Mouse (Mus musculus) hindbrain, embryonic 15.5 days (tissue): ENCODE results near the gene Zfand3. TPM values are rescaled to one million over a fixed set of nuclear protein-coding genes. Genes with fewer than 3 reads are reported as not detected.
A peak's percentile ranks its signal among the peaks of the same experiment; 100 is the strongest.

Experiments used
- ATAC-seq: fragments of 200-750 bp; cut with Nextera tagmentation; 2 replicates; pipeline ENCODE4 v1.8.0; 2017; ENCODE audit warnings: low read depth, moderate number of reproducible peaks, moderate TSS enrichment; ENCODE audit not compliant: low FRiP score
- H3K27ac ChIP-seq: fragments of 300-500 bp; sonication (generic); replicated peaks from 2 replicates; pipeline ENCODE4 v1.5.1; 2015; ENCODE audit warnings: mild to moderate bottlenecking, inconsistent platforms
- H3K27me3 ChIP-seq: fragments of 300-500 bp; sonication (generic); 2 replicates; pipeline ENCODE4 v1.6.1; 2015; ENCODE audit warnings: control low read depth, inconsistent platforms
- H3K36me3 ChIP-seq: fragments of 300-500 bp; sonication (generic); 2 replicates; pipeline ENCODE4 v1.6.1; 2015; ENCODE audit warnings: control low read depth, inconsistent platforms
- H3K4me1 ChIP-seq: fragments of 300-500 bp; sonication (generic); replicated peaks from 2 replicates; pipeline ENCODE4 v1.6.1; 2015; ENCODE audit warnings: control low read depth, inconsistent platforms
- H3K4me2 ChIP-seq: fragments of 300-500 bp; sonication (generic); 2 replicates; pipeline ENCODE4 v1.6.1; 2015; ENCODE audit warnings: moderate library complexity, mild to moderate bottlenecking, inconsistent platforms
- H3K4me3 ChIP-seq: fragments of 300-500 bp; sonication (generic); 2 replicates; pipeline ENCODE4 v1.5.1; 2015; ENCODE audit warnings: mild to moderate bottlenecking, inconsistent platforms
- H3K9ac ChIP-seq: fragments of 300-500 bp; sonication (generic); 2 replicates; pipeline ENCODE4 v1.6.1; 2015; ENCODE audit warnings: inconsistent platforms
- H3K9me3 ChIP-seq: fragments of 300-500 bp; sonication (generic); 2 replicates; pipeline ENCODE4 v1.6.1; 2016; ENCODE audit warnings: control low read depth, inconsistent platforms
- WGBS: fragments of 180-500 bp; shearing (Covaris S2); methylation state at CpG from one replicate; pipeline ENCODE4 v1.1.7; 2015; 5-methylcytosine and 5-hydroxymethylcytosine counted together
- polyA plus RNA-seq: library from polyadenylated mRNA; unstranded; fragments of >200 nt; fragmentation: Nextera tagmentation; extraction: Ambion mirVana; gene quantifications from 2 replicates; pipeline ENCODE4 v1.2.1, GENCODE M21; 2015

Gene Zfand3
- polyA plus RNA-seq, 1 experiment from 2014 or later: 59.8 TPM

DNA sequence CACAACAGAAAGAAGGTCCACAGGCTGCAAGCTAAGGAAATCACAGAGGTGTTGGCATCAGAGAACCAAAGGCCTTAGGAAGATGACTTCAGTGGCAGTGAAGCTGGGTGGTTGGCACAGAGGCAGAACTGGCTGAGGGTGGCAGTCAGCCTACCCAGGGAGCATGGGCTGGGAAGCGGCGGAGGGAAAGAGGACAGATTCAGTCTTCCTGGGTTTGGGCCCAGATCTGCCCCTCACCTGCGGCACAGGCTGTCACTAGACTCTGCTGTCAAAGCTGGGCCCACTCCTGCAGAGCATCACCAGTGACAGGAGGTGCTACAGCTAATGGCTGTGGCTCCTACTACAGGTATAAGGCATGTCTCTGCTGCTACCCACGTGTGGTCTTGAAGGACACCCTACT is 238.1 kb downstream of the Zfand3 start:
- no peaks in the 10 kb centered on the region for H3K27me3 ChIP-seq
- H3K4me2 ChIP-seq: no peak overlapping the region
- no peaks in the 10 kb centered on the region for H3K9me3 ChIP-seq
- no peak overlapping the region for H3K9ac ChIP-seq
- WGBS: 92% methylated on average over 4 of the region's 4 CpGs
- no peaks in the 10 kb centered on the region for H3K36me3 ChIP-seq
- ATAC-seq: no peak
- peaks cover 63% of the 10 kb centered on the region for H3K4me1 ChIP-seq
- H3K27ac ChIP-seq: no peak overlapping the region
- no peak overlapping the region for H3K4me3 ChIP-seq

DNA sequence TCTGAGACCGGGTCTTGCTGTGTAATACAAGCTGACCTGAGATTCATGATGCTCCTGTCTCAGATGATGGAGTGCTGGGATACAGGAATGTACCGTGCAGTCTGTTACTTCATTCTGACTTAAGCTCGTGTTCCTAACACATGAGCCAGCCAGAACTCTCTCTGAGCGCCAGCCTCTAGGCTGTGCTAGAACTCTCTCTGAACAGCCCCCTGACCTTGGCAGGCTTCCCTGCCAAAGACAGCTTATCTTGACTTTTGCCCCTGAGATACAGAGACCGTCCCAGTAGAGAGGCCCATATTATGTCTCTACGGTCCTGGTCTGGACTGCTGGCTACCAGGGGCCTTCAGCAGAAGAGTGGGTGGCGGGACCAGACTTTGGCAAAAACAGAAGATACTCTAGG is 239.0 kb downstream of the Zfand3 start:
- 73% methylated on average over 7 of the region's 7 CpGs for WGBS
- Histone ChIP-seq H3K36me3 (no peaks in the 10 kb centered on the region), H3K4me2 (no peak overlapping the region), H3K4me1 (peaks cover 63% of the 10 kb centered on the region), H3K27me3 (no peaks in the 10 kb centered on the region), H3K9ac (no peak overlapping the region), H3K9me3 (no peaks in the 10 kb centered on the region), H3K27ac (no peak overlapping the region), H3K4me3 (no peak overlapping the region)
- ATAC-seq: no peak

DNA sequence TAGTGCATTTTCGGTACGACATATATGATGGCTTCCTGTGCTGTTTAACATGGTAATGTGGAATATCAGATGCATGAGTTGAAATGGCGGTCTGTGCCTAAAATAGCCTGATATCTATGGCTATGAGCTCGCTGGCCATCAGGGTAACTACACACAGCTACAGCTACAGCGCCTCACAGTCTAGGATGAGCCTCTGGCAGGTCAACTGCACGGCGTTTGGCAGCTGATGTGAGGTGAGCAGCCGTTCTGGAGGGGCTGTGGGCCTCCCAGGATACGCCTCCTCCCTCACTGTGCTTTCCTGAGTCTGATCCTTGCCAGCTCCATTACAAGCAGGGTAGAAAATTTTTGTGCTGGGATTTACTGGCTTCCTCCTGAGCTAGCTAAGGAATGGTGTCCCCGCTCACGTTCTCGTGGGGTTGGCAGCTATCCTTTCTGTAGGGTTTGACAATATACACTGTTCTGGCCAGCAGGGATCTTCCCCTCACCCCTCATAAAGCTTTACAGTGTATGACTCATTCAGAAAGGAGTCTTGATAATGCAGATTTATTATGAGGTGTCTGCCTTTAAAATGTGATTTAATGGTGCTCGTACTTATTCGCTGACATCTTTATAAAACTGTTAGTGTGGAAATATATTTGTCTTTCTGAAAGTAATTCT is 240.2 kb downstream of the Zfand3 start:
- H3K9ac ChIP-seq: no peak overlapping the region
- H3K4me3 ChIP-seq: no peak overlapping the region
- H3K36me3 ChIP-seq: no peaks in the 10 kb centered on the region
- H3K4me2 ChIP-seq: no peak overlapping the region
- ATAC-seq: no peak
- H3K9me3 ChIP-seq: no peaks in the 10 kb centered on the region
- WGBS: 53% methylated on average over 14 of the region's 14 CpGs
- peaks cover 52% of the 10 kb centered on the region for H3K4me1 ChIP-seq
- H3K27me3 ChIP-seq: no peaks in the 10 kb centered on the region
- H3K27ac ChIP-seq: peak overlapping the region; percentile 56

DNA sequence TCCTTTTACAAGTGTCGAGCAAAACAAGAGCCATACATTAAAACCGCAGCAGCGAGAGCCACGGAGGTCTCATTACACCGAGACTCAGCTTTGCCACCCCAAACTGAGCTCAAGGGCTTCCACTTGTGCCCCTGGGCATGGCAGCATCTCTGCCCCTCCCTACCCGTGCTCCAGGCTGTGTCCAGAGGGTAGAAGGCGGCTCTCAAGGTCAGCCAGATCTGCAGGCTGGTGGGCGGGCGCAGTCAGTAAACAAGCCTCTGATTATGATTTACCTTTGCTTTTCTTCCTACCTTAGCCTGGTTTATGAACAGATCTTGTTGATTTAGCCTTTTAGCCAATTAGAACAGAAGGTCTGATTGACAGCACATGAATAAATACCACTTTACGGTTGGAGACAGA is 240.8 kb downstream of the Zfand3 start:
- Histone ChIP-seq H3K4me3 (no peak overlapping the region), H3K27ac (peak overlapping the region; percentile 28; the same call in 1 of the 2 replicates), H3K36me3 (no peaks in the 10 kb centered on the region), H3K9ac (no peak overlapping the region), H3K9me3 (no peaks in the 10 kb centered on the region), H3K27me3 (no peaks in the 10 kb centered on the region), H3K4me2 (no peak overlapping the region), H3K4me1 (peaks cover 50% of the 10 kb centered on the region)
- ATAC-seq: no peak
- WGBS: 63% methylated on average over 10 of the region's 10 CpGs

DNA sequence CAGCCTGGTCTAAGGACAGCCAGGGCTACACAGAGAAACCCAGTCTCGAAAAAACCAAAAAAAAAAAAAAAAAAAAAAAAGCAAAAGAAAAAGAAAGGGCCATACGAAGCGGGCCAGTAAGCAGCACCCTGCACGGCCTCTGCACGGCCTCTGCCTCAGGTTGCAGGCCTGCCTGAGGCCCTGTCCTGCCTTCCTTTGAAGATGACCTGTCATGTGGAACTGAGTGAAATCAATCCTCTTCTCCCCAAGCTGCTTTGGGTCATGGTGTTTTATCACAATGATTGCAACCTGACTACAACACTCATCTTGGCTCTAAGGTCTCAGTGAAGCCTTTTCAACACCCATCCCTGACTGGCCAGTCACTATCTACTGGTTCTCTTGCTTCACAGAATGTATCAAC is 248.5 kb downstream of the Zfand3 start:
- peaks cover 28% of the 10 kb centered on the region for H3K4me1 ChIP-seq
- H3K27ac ChIP-seq: no peak overlapping the region
- H3K9me3 ChIP-seq: no peaks in the 10 kb centered on the region
- no peak overlapping the region for H3K9ac ChIP-seq
- no peaks in the 10 kb centered on the region for H3K27me3 ChIP-seq
- no peak for ATAC-seq
- H3K36me3 ChIP-seq: no peaks in the 10 kb centered on the region
- 65% methylated on average over 5 of the region's 5 CpGs for WGBS
- no peak overlapping the region for H3K4me3 ChIP-seq
- H3K4me2 ChIP-seq: no peak overlapping the region

DNA sequence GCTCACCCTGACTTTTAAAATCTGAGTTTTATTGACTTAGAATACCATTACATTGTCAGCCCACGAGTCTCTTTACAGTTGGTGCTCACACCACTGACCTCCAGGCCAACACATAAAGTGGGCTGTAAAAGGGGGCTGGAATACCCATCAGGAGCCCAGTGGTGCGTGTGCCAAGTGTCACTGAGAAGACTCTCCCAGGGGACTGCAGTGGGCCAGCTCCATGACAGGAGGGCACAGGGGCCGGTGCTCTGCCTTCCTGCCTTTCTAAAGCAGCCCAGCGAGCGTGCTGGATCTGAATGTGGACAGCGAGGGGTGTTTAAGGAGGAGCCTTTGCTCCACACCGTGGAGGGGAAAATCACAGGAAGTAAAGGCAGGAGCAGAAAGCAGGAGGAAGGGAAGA is 249.4 kb downstream of the Zfand3 start:
- Histone ChIP-seq H3K4me2 (no peak overlapping the region), H3K27ac (no peak overlapping the region), H3K4me1 (peaks cover 32% of the 10 kb centered on the region), H3K36me3 (no peaks in the 10 kb centered on the region), H3K9me3 (no peaks in the 10 kb centered on the region), H3K4me3 (no peak overlapping the region), H3K27me3 (no peaks in the 10 kb centered on the region), H3K9ac (no peak overlapping the region)
- ATAC-seq: no peak
- WGBS: 29% methylated on average over 7 of the region's 7 CpGs

DNA sequence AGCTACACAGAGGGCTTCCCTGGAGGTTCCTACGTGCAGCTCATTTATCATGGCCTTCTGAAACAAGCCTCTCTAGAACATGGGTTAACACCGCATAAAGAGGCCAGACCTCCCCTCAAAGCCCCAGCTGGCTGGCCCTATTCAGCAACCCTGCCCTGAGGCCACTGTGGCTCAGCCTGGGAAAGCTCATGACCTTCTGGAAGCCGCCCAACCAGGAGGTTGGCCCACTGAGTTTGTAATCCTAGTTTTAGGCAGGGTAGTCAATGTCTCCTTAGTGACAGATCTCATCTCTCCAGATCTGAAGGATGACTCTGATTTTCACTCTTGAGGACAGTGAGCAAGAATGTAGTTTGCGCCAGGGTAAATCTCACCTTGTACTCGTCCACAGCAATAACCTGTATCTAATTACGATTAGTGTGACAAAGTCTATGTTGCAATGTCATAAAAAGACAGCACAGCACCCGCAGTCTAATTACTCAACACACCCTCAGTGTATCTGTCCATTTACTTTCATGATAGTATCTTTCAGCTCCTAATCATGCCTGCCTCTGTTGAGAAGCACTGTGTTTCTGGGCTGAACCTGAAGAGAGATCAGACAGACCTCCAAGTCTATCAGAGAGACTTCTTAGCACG is 251.5 kb downstream of the Zfand3 start:
- WGBS: 57% methylated on average over 8 of the region's 8 CpGs
- Histone ChIP-seq H3K27ac (no peak overlapping the region; the same call in 1 of the 2 replicates), H3K9me3 (no peaks in the 10 kb centered on the region), H3K9ac (no peak overlapping the region), H3K4me1 (peaks cover 45% of the 10 kb centered on the region), H3K36me3 (no peaks in the 10 kb centered on the region), H3K4me2 (no peak overlapping the region), H3K4me3 (no peak overlapping the region), H3K27me3 (no peaks in the 10 kb centered on the region)
- ATAC-seq: no peak

DNA sequence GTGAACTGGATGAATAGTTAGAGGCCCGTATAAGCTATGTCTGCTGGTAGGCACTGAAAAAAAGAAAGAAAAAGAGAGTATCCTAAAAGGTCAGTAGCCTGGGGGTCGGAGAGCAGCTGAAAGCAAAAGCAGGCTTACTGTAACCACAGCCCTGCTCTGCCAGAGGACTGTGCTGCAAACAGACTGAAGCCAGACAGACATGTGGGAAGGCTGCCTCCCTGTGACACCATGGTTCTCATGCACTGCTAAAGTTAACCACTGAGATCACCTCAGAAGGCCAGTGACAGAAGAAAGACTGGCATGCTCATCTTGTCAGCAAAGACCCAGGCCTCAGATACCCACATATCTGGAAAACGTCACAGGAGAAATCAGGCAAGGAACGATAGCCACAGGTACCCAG is 253.9 kb downstream of the Zfand3 start:
- no peak for ATAC-seq
- Histone ChIP-seq H3K9ac (no peak overlapping the region), H3K4me2 (no peak overlapping the region), H3K4me3 (no peak overlapping the region), H3K27ac (no peak overlapping the region), H3K4me1 (peaks cover 67% of the 10 kb centered on the region), H3K9me3 (no peaks in the 10 kb centered on the region), H3K27me3 (no peaks in the 10 kb centered on the region), H3K36me3 (no peaks in the 10 kb centered on the region)
- 70% methylated on average over 4 of the region's 4 CpGs for WGBS

DNA sequence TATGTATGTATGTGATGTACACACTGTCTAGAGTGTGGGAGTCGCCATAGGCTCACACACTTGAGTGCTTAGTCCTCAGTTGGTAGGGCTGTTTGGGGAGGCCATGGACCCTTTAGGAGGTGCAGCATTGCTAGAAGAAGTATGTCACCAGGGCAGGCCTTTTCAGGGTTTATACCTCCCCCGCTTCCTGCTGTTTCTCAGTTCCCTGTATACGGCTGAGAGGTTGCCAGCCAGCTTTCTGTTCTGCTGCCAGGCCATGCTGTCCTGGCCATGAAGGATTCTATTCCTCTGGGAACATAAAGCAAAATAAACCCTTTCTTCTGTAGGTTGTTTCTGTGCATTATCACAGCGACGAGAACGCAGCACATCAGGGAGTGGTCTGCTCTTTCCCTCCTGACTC is 255.4 kb downstream of the Zfand3 start:
- WGBS: 70% methylated on average over 6 of the region's 6 CpGs
- Histone ChIP-seq H3K9ac (no peak overlapping the region), H3K4me1 (peaks cover 62% of the 10 kb centered on the region), H3K9me3 (no peaks in the 10 kb centered on the region), H3K4me2 (no peak overlapping the region), H3K27ac (no peak overlapping the region), H3K4me3 (no peak overlapping the region), H3K36me3 (no peaks in the 10 kb centered on the region), H3K27me3 (no peaks in the 10 kb centered on the region)
- ATAC-seq: no peak

Other genes starting within 250 kb of the Zfand3 start
- 16.6 and 18.9 TPM in 2 replicates for gene Mdga1, start 34.6 kb upstream of the Zfand3 start, polyA plus RNA-seq